Mouse (Mus musculus) thymus, adult 2 months (tissue): ENCODE measurements around the gene Atp10a.

Experiments
- CTCF ChIP-seq: fragments of 200-500 bp; IDR thresholded peaks from 2 replicates; pipeline ENCODE4 v1.5.1; 2012; ENCODE audit warnings: mild to moderate bottlenecking, control low read depth, low read length, moderate library complexity, borderline replicate concordance; ENCODE audit not compliant: control insufficient read depth, poor library complexity, insufficient read depth; ENCODE audit errors: extremely low read depth
- POLR2A ChIP-seq: fragments of 200-500 bp; IDR thresholded peaks from 2 replicates; pipeline ENCODE4 v1.6.1; 2012; ENCODE audit warnings: mild to moderate bottlenecking, low read length, control low read depth, moderate library complexity; ENCODE audit not compliant: control insufficient read depth, poor library complexity, insufficient read depth; ENCODE audit errors: extremely low read depth

GRCm38 (mm10) chr7:58686997-58687396 is 31.0 kb downstream of the Atp10a start:
- TF ChIP-seq CTCF (no peak), POLR2A (no peak)
